ENCODE assay signal across 21 mouse cellular contexts in genomic region chr6:50915166-50916030, GRCm38 (mm10).
DNase-seq lines count a peak whose midpoint lies in the region; ATAC-seq and TF ChIP-seq lines count a peak whose summit lies in the region.
"Had no signal": no experiment of that assay in that cellular context is flagged by ENCODE, and none has a peak within 500 bp of the region (broad histone marks: within the 10 kb centered on the region; RNA-seq: fewer than 3 reads in every experiment).

No protein-coding gene starts in this region.

- no peak overlapping the region for H3K9ac ChIP-seq in lung, embryonic 16.5 days (ENCODE audit: low read length)
- H3K9ac ChIP-seq in limb, embryonic 14.5 days (ENCODE audit: low read depth, low read length, severe bottlenecking): no peak overlapping the region
- H3K9ac ChIP-seq: forebrain, embryonic 15.5 days; hindbrain, embryonic 14.5 days; liver, embryonic 15.5 days had no signal

- H3K4me3 ChIP-seq in kidney, adult 2 months (ENCODE audit: insufficient read depth, low read depth, low read length): no peak overlapping the region
- H3K4me3 ChIP-seq in lung, embryonic 16.5 days (ENCODE audit: low read length): no peak overlapping the region
- H3K4me3 ChIP-seq in limb, embryonic 14.5 days (replicated peaks; ENCODE audit: low read length): no peak overlapping the region
- H3K4me3 ChIP-seq: erythroblast, embryonic 14.5 days; forebrain, embryonic 15.5 days; left cerebral cortex, adult 2 months; liver, embryonic 15.5 days; megakaryocyte, embryonic 14.5 days had no signal

- no peaks in the 10 kb centered on the region for H3K4me1 ChIP-seq in kidney, adult 2 months (ENCODE audit: control insufficient read depth, insufficient read depth, low read length)
- H3K4me1 ChIP-seq in lung, embryonic 16.5 days (replicated peaks; ENCODE audit: control insufficient read depth, insufficient read depth, low read length): 0 out of 2 replicates have a peak, but pooled peaks cover 3% of the 10 kb centered on the region
- H3K4me1 ChIP-seq in limb, embryonic 14.5 days (ENCODE audit: control insufficient read depth, insufficient read depth, low read length): peaks cover 13% of the 10 kb centered on the region
- H3K4me1 ChIP-seq: forebrain, embryonic 15.5 days; liver, embryonic 15.5 days; megakaryocyte, embryonic 14.5 days had no signal

- peak overlapping the region; percentile 9; the same call in 1 of the 2 replicates for H3K27ac ChIP-seq in kidney, adult 2 months (ENCODE audit: insufficient read depth, low read depth, low read length)
- peak overlapping the region; percentile 42 for H3K27ac ChIP-seq in lung, embryonic 16.5 days (ENCODE audit: low read length)
- H3K27ac ChIP-seq in limb, embryonic 14.5 days (replicated peaks; ENCODE audit: low read depth, low read length): peak overlapping the region; percentile 68
- H3K27ac ChIP-seq: forebrain, embryonic 15.5 days; hindbrain, embryonic 14.5 days; left cerebral cortex, adult 2 months; liver, embryonic 15.5 days had no signal

- H3K27me3 ChIP-seq in kidney, adult 2 months (replicated peaks; ENCODE audit: control insufficient read depth, insufficient read depth, low read length): no peaks in the 10 kb centered on the region; the same call in 1 of the 2 replicates
- H3K27me3 ChIP-seq in lung, embryonic 16.5 days (ENCODE audit: control insufficient read depth, insufficient read depth, low read depth, low read length): no peaks in the 10 kb centered on the region
- H3K27me3 ChIP-seq in limb, embryonic 14.5 days (ENCODE audit: control insufficient read depth, insufficient read depth, low read length): no peaks in the 10 kb centered on the region
- H3K27me3 ChIP-seq: forebrain, embryonic 15.5 days; liver, embryonic 15.5 days had no signal

- H3K9me3 ChIP-seq in lung, embryonic 16.5 days (ENCODE audit: control insufficient read depth, low read length): peaks cover 4% of the 10 kb centered on the region
- no peaks in the 10 kb centered on the region for H3K9me3 ChIP-seq in limb, embryonic 14.5 days (ENCODE audit: control insufficient read depth, low read length)
- H3K9me3 ChIP-seq: forebrain, embryonic 15.5 days; G1E; liver, embryonic 15.5 days had no signal

- H3K4me2 ChIP-seq in lung, embryonic 16.5 days (ENCODE audit: low read depth, low read length): no peak overlapping the region
- no peak overlapping the region for H3K4me2 ChIP-seq in limb, embryonic 14.5 days (replicated peaks; ENCODE audit: low read depth, low read length, severe bottlenecking)
- H3K4me2 ChIP-seq: forebrain, embryonic 15.5 days; hindbrain, embryonic 14.5 days; liver, embryonic 15.5 days had no signal

- no peaks in the 10 kb centered on the region for H3K36me3 ChIP-seq in kidney, adult 2 months (ENCODE audit: control insufficient read depth, insufficient read depth, low read length)
- no peaks in the 10 kb centered on the region for H3K36me3 ChIP-seq in lung, embryonic 16.5 days (ENCODE audit: control insufficient read depth, insufficient read depth, low read length)
- no peaks in the 10 kb centered on the region for H3K36me3 ChIP-seq in limb, embryonic 14.5 days (ENCODE audit: control insufficient read depth, insufficient read depth, low read length)
- H3K36me3 ChIP-seq: forebrain, embryonic 15.5 days; G1E; liver, embryonic 15.5 days had no signal

- TF ChIP-seq CTCF in kidney, adult 2 months (conservative IDR thresholded peaks at IDR 0.05; ENCODE audit: insufficient read depth, insufficient read length, low read depth, low read length): no peak

- DNase-seq in adrenal gland, postnatal 10 days: peak; percentile 15
- DNase-seq in adrenal gland, adult 8-10 months: no peak
- peak; percentile 34 for DNase-seq in kidney, adult 2 months
- no peak for DNase-seq in kidney, adult 11 months
- DNase-seq in lung, postnatal 25 days (ENCODE audit: low spot score): no peak
- peak; percentile 62 for DNase-seq in limb, embryonic 14.5 days (ENCODE audit: low spot score)
- DNase-seq in testis, postnatal 10 days (ENCODE audit: low spot score): no peak
- DNase-seq: cerebellum, adult 9-11 months; gastrocnemius, postnatal 36 days; kidney, adult 9 months; right cerebral cortex, adult 18-20 months; spleen, adult 18-20 months had no signal

- ATAC-seq in lung, embryonic 16.5 days (ENCODE audit: low read depth): peak; percentile 56; the same call in 1 of the 2 replicates
- ATAC-seq in limb, embryonic 14.5 days (ENCODE audit: low FRiP score, low read depth): no peak; the same call in 1 of the 2 replicates
- ATAC-seq: CD4-positive, CD25-positive, alpha-beta regulatory T cell, adult 4 months; forebrain, embryonic 15.5 days had no signal

- TF ChIP-seq POLR2A in kidney, adult 2 months (IDR thresholded peaks at IDR 0.05; ENCODE audit: low read depth, low read length): no peak
- no peak for TF ChIP-seq POLR2A in limb, embryonic 14.5 days (IDR thresholded peaks at IDR 0.05; ENCODE audit: borderline replicate concordance, extremely low read depth, insufficient read depth, insufficient read length)

- 63% methylated on average over 8 of the region's 8 CpGs for WGBS in kidney, adult 2 months
- 52% methylated on average over 8 of the region's 8 CpGs for WGBS in lung, embryonic 16.5 days
- WGBS in limb, embryonic 14.5 days: 75% methylated on average over 8 of the region's 8 CpGs

Comparison
In these comparisons a context has a peak if more than half of its experiments do, and no peak if none do; other contexts are left out.
1. DNase-seq: peak in adrenal gland, postnatal 10 days (single experiment), kidney, adult 2 months (single experiment) and limb, embryonic 14.5 days (single experiment); none in adrenal gland, adult 8-10 months (single experiment), kidney, adult 11 months (single experiment), lung, postnatal 25 days (single experiment) and testis, postnatal 10 days (single experiment).
2. H3K27ac ChIP-seq: peak in every context shown above with its lines; median percentile 68 in limb, embryonic 14.5 days; 42 in lung, embryonic 16.5 days; 9 in kidney, adult 2 months.